Mouse (Mus musculus): ENCODE data around the gene Phf24. TPM values are rescaled to one million over a fixed set of nuclear protein-coding genes. Genes with fewer than 3 reads are reported as not detected.
A peak's percentile ranks its signal among the peaks of the same experiment; 100 is the strongest.

Phf24 gene
- total and polyA plus RNA-seq, 3 experiments: 0.31 to 0.92 TPM; not detected in 1

DNA sequence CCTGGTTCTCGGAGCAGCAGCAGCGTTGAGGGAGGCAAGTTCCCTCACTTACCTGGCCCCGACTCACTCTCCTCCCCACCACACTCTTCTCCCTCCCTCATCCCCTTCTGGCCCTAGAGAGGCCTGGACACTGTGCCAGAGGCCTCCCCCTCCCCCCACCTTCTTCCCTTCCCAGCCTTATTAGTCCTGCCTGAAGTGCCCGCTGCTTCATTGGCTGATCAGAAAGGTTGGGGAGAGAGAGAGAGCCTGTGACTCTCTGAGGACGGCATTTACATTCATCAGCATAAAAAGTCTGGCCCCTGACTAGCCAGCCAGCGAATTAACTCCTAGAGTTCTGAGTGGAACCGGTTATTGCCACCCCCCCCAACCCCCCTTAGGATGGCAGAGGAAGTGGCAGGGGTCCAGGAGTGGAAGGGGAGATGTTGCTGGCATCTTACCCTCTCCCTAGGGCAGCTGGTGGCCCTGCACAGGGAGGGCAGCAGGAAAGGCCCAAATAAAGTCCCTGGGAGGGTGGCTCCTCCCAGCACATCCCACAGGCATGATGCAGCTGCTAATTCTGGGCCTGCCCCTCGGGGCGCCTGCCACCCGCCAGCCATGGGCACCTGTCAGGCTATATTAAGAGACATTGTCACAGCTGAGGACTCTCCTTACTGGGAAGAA is 37.1 kb downstream of the Phf24 start:
- H3K4me1 ChIP-seq (ENCODE audit: control insufficient read depth in 1 of 2, insufficient read depth in 2 of 2, low read length in 2 of 2): peaks cover 0 to 5% of the 10 kb centered on the region in 2 experiments; a peak in 1 of 4 replicates
- H3K27me3 ChIP-seq (ENCODE audit: control insufficient read depth in 1 of 2, insufficient read depth in 2 of 2, low read length in 2 of 2): no peaks in the 10 kb centered on the region

DNA sequence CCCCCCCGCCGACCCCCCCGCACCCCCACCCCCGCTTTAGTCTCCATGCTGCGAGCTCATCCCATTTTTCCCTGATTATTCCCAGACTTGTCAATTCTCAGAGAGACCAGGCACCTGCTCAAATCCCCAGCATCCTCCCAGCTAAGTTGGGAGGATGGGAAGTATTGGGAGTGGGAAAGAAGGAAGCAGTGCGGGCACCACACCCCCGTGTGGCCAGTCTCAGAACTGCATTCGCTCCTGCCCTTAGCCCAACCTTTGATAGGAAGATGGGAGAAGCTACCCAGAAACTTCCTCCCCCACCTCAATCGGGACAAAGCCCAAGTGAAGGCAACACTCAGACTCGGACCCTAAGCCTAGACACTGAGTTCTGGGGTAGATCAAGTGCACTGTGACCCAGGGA is 37.8 kb downstream of the Phf24 start:
- H3K9ac ChIP-seq (ENCODE audit: control insufficient read depth, low read depth, low read length, poor library complexity, severe bottlenecking): peak overlapping the region; percentile 30; the same call in 1 of the 2 replicates
- H3K79me2 ChIP-seq (ENCODE audit: control insufficient read depth, insufficient read depth, low read length, poor library complexity): no peaks in the 10 kb centered on the region; the same call in 1 of the 2 replicates
- TF ChIP-seq ZC3H11A (IDR thresholded peaks at IDR 0.05; ENCODE audit: low read depth, low read length) (peak; percentile 33; the same call in 1 of the 2 replicates), NELFE (IDR thresholded peaks at IDR 0.05; ENCODE audit: low read depth, low read length) (no peak), USF1 (IDR thresholded peaks at IDR 0.05; ENCODE audit: low read depth, low read length) (no peak), TAL1 (IDR thresholded peaks at IDR 0.05; ENCODE audit: low read length) (no peak), ZKSCAN1 (IDR thresholded peaks at IDR 0.05; ENCODE audit: low read depth, low read length) (no peak), CHD2 (IDR thresholded peaks at IDR 0.05; ENCODE audit: low read length) (no peak), MAFK (IDR thresholded peaks at IDR 0.05; ENCODE audit: borderline replicate concordance, low read depth, low read length) (no peak), RAD21 (IDR thresholded peaks at IDR 0.05; ENCODE audit: low read depth, low read length) (peak; percentile 56), MAZ (IDR thresholded peaks at IDR 0.05; ENCODE audit: low read depth, low read length) (peak; percentile 34; the same call in 1 of the 2 replicates), MXI1 (IDR thresholded peaks at IDR 0.05; ENCODE audit: low read depth, low read length) (no peak), POLR2AphosphoS5 (IDR thresholded peaks at IDR 0.05; ENCODE audit: borderline replicate concordance, low read depth, low read length) (no peak), MYC (IDR thresholded peaks at IDR 0.05; ENCODE audit: low read depth, low read length) (no peak), GABPA (IDR thresholded peaks at IDR 0.05; ENCODE audit: low read depth, low read length) (no peak), RCOR1 (IDR thresholded peaks at IDR 0.05; ENCODE audit: low read depth, low read length) (no peak), JUND (IDR thresholded peaks at IDR 0.05; ENCODE audit: low read depth, low read length) (no peak), KAT2A (conservative IDR thresholded peaks at IDR 0.05; ENCODE audit: low read depth, low read length) (no peak), E2F4 (IDR thresholded peaks at IDR 0.05; ENCODE audit: borderline replicate concordance, low read depth, low read length) (no peak), ZNF384 (IDR thresholded peaks at IDR 0.05; ENCODE audit: low read depth, low read length) (no peak), SMC3 (IDR thresholded peaks at IDR 0.05; ENCODE audit: low read depth, low read length) (peak; percentile 75), CTCF (IDR thresholded peaks at IDR 0.05 in 2 of 3, conservative IDR thresholded peaks at IDR 0.05 in 1 of 3; ENCODE audit: control insufficient read depth in 1 of 3, insufficient read depth in 1 of 3, low read depth in 2 of 3, low read length in 3 of 3, poor library complexity in 1 of 3, severe bottlenecking in 1 of 3) (peak; percentile 78 to 97 (median 87))
- no peaks in the 10 kb centered on the region for H3K27me3 ChIP-seq (ENCODE audit: control insufficient read depth in 1 of 2, insufficient read depth in 2 of 2, low read length in 2 of 2)
- H3K4me1 ChIP-seq (ENCODE audit: control insufficient read depth in 1 of 2, insufficient read depth in 2 of 2, low read length in 2 of 2): peaks cover 0 to 2% of the 10 kb centered on the region in 2 experiments; a peak in 2 of 4 replicates
- peaks cover 0 to 4% of the 10 kb centered on the region in 2 experiments; a peak in 2 of 4 replicates for H3K36me3 ChIP-seq (ENCODE audit: control insufficient read depth in 1 of 2, insufficient read depth in 2 of 2, low read length in 2 of 2)
- DNase-seq (ENCODE audit: low read depth, low spot score): peak; percentile 55
- H3K4me3 ChIP-seq (ENCODE audit: control insufficient read depth in 1 of 2, insufficient read depth in 1 of 2, low read depth in 2 of 2, low read length in 2 of 2): no peak overlapping the region
- H3K27ac ChIP-seq (ENCODE audit: control insufficient read depth, low read depth, low read length): no peak overlapping the region
- H3K9me3 ChIP-seq (replicated peaks; ENCODE audit: insufficient read depth, low read length): no peaks in the 10 kb centered on the region

More for the DNA sequence above, 37.1 kb downstream of the Phf24 start:
- H3K36me3 ChIP-seq (ENCODE audit: control insufficient read depth in 1 of 2, insufficient read depth in 2 of 2, low read length in 2 of 2): peaks cover 0 to 1% of the 10 kb centered on the region in 2 experiments; a peak in 2 of 4 replicates
- no peak overlapping the region for H3K9ac ChIP-seq (ENCODE audit: control insufficient read depth, low read depth, low read length, poor library complexity, severe bottlenecking)
- no peak for DNase-seq (ENCODE audit: low read depth, low spot score)
- H3K27ac ChIP-seq (ENCODE audit: control insufficient read depth, low read depth, low read length): no peak overlapping the region
- no peaks in the 10 kb centered on the region; the same call in 1 of the 2 replicates for H3K79me2 ChIP-seq (ENCODE audit: control insufficient read depth, insufficient read depth, low read length, poor library complexity)
- no peak for TF ChIP-seq NELFE (IDR thresholded peaks at IDR 0.05; ENCODE audit: low read depth, low read length)
- TF ChIP-seq USF2 (IDR thresholded peaks at IDR 0.05; ENCODE audit: borderline replicate concordance in 1 of 2, insufficient read depth in 1 of 2, low read depth in 1 of 2, low read length in 2 of 2): no peak
- no peak for TF ChIP-seq ZNF384 (IDR thresholded peaks at IDR 0.05; ENCODE audit: low read depth, low read length)
- TF ChIP-seq KAT2A (conservative IDR thresholded peaks at IDR 0.05; ENCODE audit: low read depth, low read length): no peak
- TF ChIP-seq NRF1 (IDR thresholded peaks at IDR 0.05; ENCODE audit: insufficient read depth, low read depth, low read length, poor library complexity, severe bottlenecking): no peak
- no peak for TF ChIP-seq MYB (IDR thresholded peaks at IDR 0.05; ENCODE audit: low read depth, low read length)
- TF ChIP-seq USF1 (IDR thresholded peaks at IDR 0.05; ENCODE audit: low read depth, low read length): no peak
- TF ChIP-seq POLR2AphosphoS5 (IDR thresholded peaks at IDR 0.05; ENCODE audit: borderline replicate concordance, low read depth, low read length): no peak
- TF ChIP-seq RCOR1 (IDR thresholded peaks at IDR 0.05; ENCODE audit: low read depth, low read length): no peak
- no peak for TF ChIP-seq GABPA (IDR thresholded peaks at IDR 0.05; ENCODE audit: low read depth, low read length)
- TF ChIP-seq MEF2A (IDR thresholded peaks at IDR 0.05; ENCODE audit: extremely low read depth, insufficient replicate concordance, low read depth, low read length, poor library complexity, severe bottlenecking): no peak
- no peak for TF ChIP-seq ZC3H11A (IDR thresholded peaks at IDR 0.05; ENCODE audit: low read depth, low read length)
- no peak for TF ChIP-seq SMC3 (IDR thresholded peaks at IDR 0.05; ENCODE audit: low read depth, low read length)
- no peak for TF ChIP-seq MAFK (IDR thresholded peaks at IDR 0.05; ENCODE audit: borderline replicate concordance, low read depth, low read length)
- TF ChIP-seq RAD21 (IDR thresholded peaks at IDR 0.05; ENCODE audit: low read depth, low read length): no peak
- H3K4me3 ChIP-seq (ENCODE audit: control insufficient read depth in 1 of 2, insufficient read depth in 1 of 2, low read depth in 2 of 2, low read length in 2 of 2): no peak overlapping the region
- no peaks in the 10 kb centered on the region for H3K9me3 ChIP-seq (replicated peaks; ENCODE audit: insufficient read depth, low read length)

All from MEL (cell line).